Mouse (Mus musculus) liver, postnatal 0 days (tissue): ENCODE data around the gene Pmel. TPM values are rescaled to one million over a fixed set of nuclear protein-coding genes. Genes with fewer than 3 reads are reported as not detected.

Source experiments
- ATAC-seq: fragments of 200-750 bp; cut with Nextera tagmentation; 2 replicates; pipeline ENCODE4 v1.8.0; 2017; ENCODE audit warnings: mild to moderate bottlenecking, moderate library complexity
- DNase-seq: peaks from one replicate; pipeline ENCODE4 v3.0.0-alpha.2; 2016
- H3K27ac ChIP-seq: fragments of 300-500 bp; sonication (generic); 2 replicates; pipeline ENCODE4 v1.5.1; 2014; ENCODE audit warnings: antibody characterized with exemption, moderate library complexity, mild to moderate bottlenecking, low read depth
- H3K27me3 ChIP-seq: fragments of 300-500 bp; sonication (generic); 2 replicates; pipeline ENCODE4 v1.6.1; 2014; ENCODE audit warnings: low read length, control low read depth, mixed read lengths; ENCODE audit not compliant: insufficient read depth
- H3K36me3 ChIP-seq: fragments of 300-500 bp; sonication (generic); replicated peaks from 2 replicates; pipeline ENCODE4 v1.6.1; 2014; ENCODE audit warnings: mild to moderate bottlenecking, control low read depth, low read length, moderate library complexity, mixed read lengths; ENCODE audit not compliant: insufficient read depth
- H3K4me1 ChIP-seq: fragments of 300-500 bp; sonication (generic); 2 replicates; pipeline ENCODE4 v1.6.1; 2014; ENCODE audit warnings: antibody characterized with exemption, mild to moderate bottlenecking, control low read depth; ENCODE audit not compliant: insufficient read depth
- H3K4me2 ChIP-seq: fragments of 300-500 bp; sonication (generic); 2 replicates; pipeline ENCODE4 v1.6.1; 2014; ENCODE audit warnings: low read depth, mild to moderate bottlenecking, low read length, moderate library complexity, mixed read lengths
- H3K4me3 ChIP-seq: fragments of 300-500 bp; sonication (generic); 2 replicates; pipeline ENCODE4 v1.5.1; 2014; ENCODE audit warnings: low read depth, low read length
- H3K9ac ChIP-seq: fragments of 300-500 bp; sonication (generic); replicated peaks from 2 replicates; pipeline ENCODE4 v1.6.1; 2014; ENCODE audit warnings: mild to moderate bottlenecking, moderate library complexity
- H3K9me3 ChIP-seq: fragments of 300-500 bp; sonication (generic); 2 replicates; pipeline ENCODE4 v1.6.1; 2016; ENCODE audit warnings: mild to moderate bottlenecking, control low read depth, low read length, mixed read lengths
- CTCF ChIP-seq: sonication (generic); IDR thresholded peaks from 2 replicates; pipeline ENCODE4 v1.5.1; 2016; ENCODE audit warnings: antibody characterized with exemption, low read depth
- EP300 ChIP-seq: IDR thresholded peaks from 2 replicates; pipeline ENCODE4 v1.6.1; 2016; ENCODE audit warnings: antibody characterized with exemption, low read depth, mild to moderate bottlenecking
- WGBS: fragments of 180-500 bp; shearing (Covaris S2); extraction: QIAGEN DNeasy Blood & Tissue Kit; methylation state at CpG from one replicate; pipeline ENCODE4 v1.1.7; 2014; ENCODE audit not compliant: insufficient replicate concordance; 5-methylcytosine and 5-hydroxymethylcytosine counted together
- polyA plus RNA-seq: library from polyadenylated mRNA; unstranded; fragments of >200 nt; fragmentation: Nextera tagmentation; extraction: Ambion mirVana; gene quantifications from 2 replicates; pipeline ENCODE4 v1.2.1, GENCODE M21; 2015

Gene Pmel
- polyA plus RNA-seq, 1 experiment from 2014 or later = 0.69 TPM

GRCm38 (mm10) chr10:128740296-128740695, 36.3 kb downstream of the Pmel start:
- Histone ChIP-seq H3K27ac (no peak overlapping the region), H3K27me3 (peaks cover 6% of the 10 kb centered on the region; the same call in 1 of the 2 replicates), H3K4me2 (no peak overlapping the region), H3K9me3 (no peaks in the 10 kb centered on the region), H3K4me1 (peaks cover 22% of the 10 kb centered on the region), H3K9ac (no peak overlapping the region), H3K4me3 (no peak overlapping the region), H3K36me3 (peaks cover 3% of the 10 kb centered on the region; the same call in 1 of the 2 replicates)
- no peak for ATAC-seq
- WGBS = 31% methylated on average over 2 of the region's 2 CpGs
- no peak for DNase-seq
- TF ChIP-seq CTCF (no peak), EP300 (no peak)

- TF ChIP-seq CTCF (no peak), EP300 (no peak)
- WGBS = 37% methylated on average over 4 of the region's 4 CpGs
- H3K9ac ChIP-seq = no peak overlapping the region
- peaks cover 24% of the 10 kb centered on the region for H3K4me1 ChIP-seq
- H3K4me2 ChIP-seq = peak overlapping the region; percentile 76
- no peaks in the 10 kb centered on the region for H3K36me3 ChIP-seq
- peaks cover 6% of the 10 kb centered on the region; the same call in 1 of the 2 replicates for H3K27me3 ChIP-seq
- H3K27ac ChIP-seq = no peak overlapping the region
- DNase-seq (no peak), ATAC-seq (no peak)
- peak overlapping the region; percentile 60 for H3K4me3 ChIP-seq
- no peaks in the 10 kb centered on the region for H3K9me3 ChIP-seq
These were observed 38.6 kb downstream of the Pmel start for GRCm38 (mm10) chr10:128742616-128743015.

- no peaks in the 10 kb centered on the region for H3K36me3 ChIP-seq
- H3K27ac ChIP-seq = peak overlapping the region; percentile 68; the same call in 1 of the 2 replicates
- H3K4me3 ChIP-seq = peak overlapping the region; percentile 60
- 3% methylated on average over 7 of the region's 7 CpGs for WGBS
- no peaks in the 10 kb centered on the region for H3K9me3 ChIP-seq
- H3K4me1 ChIP-seq = peaks cover 24% of the 10 kb centered on the region
- no peak for TF ChIP-seq EP300
- TF ChIP-seq CTCF = no peak
- peaks cover 6% of the 10 kb centered on the region; the same call in 1 of the 2 replicates for H3K27me3 ChIP-seq
- H3K4me2 ChIP-seq = peak overlapping the region; percentile 76
- no peak for ATAC-seq
- no peak for DNase-seq
- peak overlapping the region; percentile 71 for H3K9ac ChIP-seq
These were observed 39.2 kb downstream of the Pmel start for GRCm38 (mm10) chr10:128743235-128743634.

GRCm38 (mm10) chr10:128743791-128744191, 39.8 kb downstream of the Pmel start:
- H3K27me3 ChIP-seq = peaks cover 6% of the 10 kb centered on the region; the same call in 1 of the 2 replicates
- under 1% methylated on average over 35 of the region's 37 CpGs for WGBS
- peaks cover 24% of the 10 kb centered on the region for H3K4me1 ChIP-seq
- H3K27ac ChIP-seq = peak overlapping the region; percentile 68
- peak; percentile 64 for DNase-seq
- H3K36me3 ChIP-seq = no peaks in the 10 kb centered on the region
- peak overlapping the region; percentile 76 for H3K4me2 ChIP-seq
- H3K4me3 ChIP-seq = peak overlapping the region; percentile 60
- peak; percentile 12; the same call in 1 of the 2 replicates for ATAC-seq
- H3K9me3 ChIP-seq = no peaks in the 10 kb centered on the region
- peak overlapping the region; percentile 71 for H3K9ac ChIP-seq
- TF ChIP-seq CTCF = no peak
- TF ChIP-seq EP300 = no peak

- H3K4me3 ChIP-seq = peak overlapping the region; percentile 60
- H3K27ac ChIP-seq = peak overlapping the region; percentile 68
- H3K36me3 ChIP-seq = no peaks in the 10 kb centered on the region
- peak overlapping the region; percentile 71 for H3K9ac ChIP-seq
- no peak for TF ChIP-seq EP300
- TF ChIP-seq CTCF = no peak
- no peak for ATAC-seq
- no peaks in the 10 kb centered on the region for H3K9me3 ChIP-seq
- 32% methylated on average over 8 of the region's 8 CpGs for WGBS
- H3K27me3 ChIP-seq = peaks cover 6% of the 10 kb centered on the region; the same call in 1 of the 2 replicates
- H3K4me2 ChIP-seq = peak overlapping the region; percentile 76
- H3K4me1 ChIP-seq = peaks cover 28% of the 10 kb centered on the region
- DNase-seq = no peak
These were observed 40.2 kb downstream of the Pmel start for GRCm38 (mm10) chr10:128744211-128744610.

- no peak for ATAC-seq
- peaks cover 6% of the 10 kb centered on the region; the same call in 1 of the 2 replicates for H3K27me3 ChIP-seq
- DNase-seq = peak; percentile 21
- H3K4me1 ChIP-seq = peaks cover 34% of the 10 kb centered on the region
- no peak for TF ChIP-seq EP300
- peak; percentile 40; the same call in 1 of the 2 replicates for TF ChIP-seq CTCF
- H3K4me2 ChIP-seq = peak within 1 kb of the TSS; percentile 76
- H3K9me3 ChIP-seq = no peaks in the 10 kb centered on the region
- peak within 1 kb of the TSS; percentile 91 for H3K27ac ChIP-seq
- peak within 1 kb of the TSS; percentile 71 for H3K9ac ChIP-seq
- peak within 1 kb of the TSS; percentile 60 for H3K4me3 ChIP-seq
- WGBS = 29% methylated on average over 18 of the region's 18 CpGs
- no peaks in the 10 kb centered on the region for H3K36me3 ChIP-seq
These were observed 40.9 kb downstream of the Pmel start, which contains the start of gene Dgka for GRCm38 (mm10) chr10:128744680-128745601. TSS of gene Dgka (minus strand) at chr10:128744855.
